Mouse (Mus musculus) heart, adult 18-20 months (tissue): ENCODE results near the gene Zfp605. TPM values are rescaled to one million over a fixed set of nuclear protein-coding genes. Genes with fewer than 3 reads are reported as not detected.
"Not testable (repeated sequence)": the region's sequence is repeated elsewhere in the genome, so short reads cannot be mapped to it uniquely, and the experiment has no call there.

ENCODE experiments used
- DNase-seq, 2 experiments: peaks; one replicate each; pipeline ENCODE4 v3.0.0; 2021 to 2022; ENCODE audit warnings: mixed read lengths in 1 of 2
- total RNA-seq, 2 experiments: library from RNA; stranded (reverse); gene quantifications; 2 replicates each; pipeline ENCODE4 v1.2.3; 2021

The Zfp605 gene
- total RNA-seq, 2 experiments from 2014 or later = 3.6 to 4.0 TPM

DNA sequence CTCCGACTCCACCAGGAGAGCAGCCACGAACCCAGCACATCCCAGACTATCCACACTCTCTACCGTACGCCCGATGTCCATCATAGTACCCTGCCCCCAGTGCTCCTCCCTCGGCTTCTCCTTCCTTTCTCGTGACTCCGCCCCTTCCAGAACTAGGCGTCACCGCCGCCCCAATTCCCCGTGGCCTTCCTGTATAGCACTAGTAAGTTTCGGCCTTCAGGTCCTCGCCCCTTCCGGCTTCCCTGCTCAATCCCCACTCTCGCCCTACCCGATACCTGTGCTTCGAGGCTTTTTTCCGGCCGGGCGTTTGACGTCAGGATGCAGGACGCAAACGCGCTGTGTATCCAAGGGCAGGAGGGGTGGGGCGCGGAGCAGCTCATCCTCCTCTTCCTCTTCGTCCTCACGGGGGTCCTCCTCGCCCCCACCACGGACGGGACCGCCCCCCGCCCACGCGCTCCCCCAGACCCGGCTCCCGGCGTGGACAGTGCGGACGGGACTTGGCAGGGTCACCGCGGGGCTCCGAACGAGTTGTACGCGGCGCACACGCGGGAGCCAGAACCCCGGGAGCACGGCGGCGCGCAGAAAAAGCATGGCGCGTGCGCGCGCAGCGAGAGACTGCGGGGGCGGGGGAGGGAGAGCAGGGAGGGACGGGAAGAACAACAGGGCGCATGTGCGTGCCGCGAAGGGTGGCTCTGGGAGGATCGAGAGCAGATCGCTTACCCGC is 2.1 kb upstream of the Zfp605 start, which contains the start of gene Gtpbp6:
Gene Gtpbp6, minus strand, starts transcription at position 617 of the 724 bp plus-strand sequence.
- peak; percentile 96 to 98 for DNase-seq

GRCm38 (mm10) chr5:110108305-110108628 is 1.6 kb upstream of the Zfp605 start:
- DNase-seq = no peak

DNA sequence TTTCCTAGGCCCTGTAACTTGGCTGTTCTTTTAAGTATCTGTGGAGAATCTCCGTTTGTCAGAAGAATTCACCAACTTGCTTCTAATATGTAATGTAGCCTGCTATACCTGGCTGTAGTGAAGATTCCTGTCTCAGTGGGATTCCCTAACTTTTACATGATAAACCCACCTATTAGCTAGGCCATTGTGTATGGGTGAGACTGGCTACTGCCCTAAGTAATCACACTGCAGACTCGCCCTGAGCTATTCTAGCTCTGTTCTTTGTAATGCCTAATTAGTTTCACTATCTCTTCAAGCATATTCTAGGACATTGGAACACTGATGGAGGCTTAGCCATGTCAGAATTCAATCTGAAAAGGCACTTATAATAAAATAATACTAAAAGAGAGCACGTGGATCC is 12.5 kb downstream of the Zfp605 start:
- not testable (repeated sequence) for DNase-seq

DNA sequence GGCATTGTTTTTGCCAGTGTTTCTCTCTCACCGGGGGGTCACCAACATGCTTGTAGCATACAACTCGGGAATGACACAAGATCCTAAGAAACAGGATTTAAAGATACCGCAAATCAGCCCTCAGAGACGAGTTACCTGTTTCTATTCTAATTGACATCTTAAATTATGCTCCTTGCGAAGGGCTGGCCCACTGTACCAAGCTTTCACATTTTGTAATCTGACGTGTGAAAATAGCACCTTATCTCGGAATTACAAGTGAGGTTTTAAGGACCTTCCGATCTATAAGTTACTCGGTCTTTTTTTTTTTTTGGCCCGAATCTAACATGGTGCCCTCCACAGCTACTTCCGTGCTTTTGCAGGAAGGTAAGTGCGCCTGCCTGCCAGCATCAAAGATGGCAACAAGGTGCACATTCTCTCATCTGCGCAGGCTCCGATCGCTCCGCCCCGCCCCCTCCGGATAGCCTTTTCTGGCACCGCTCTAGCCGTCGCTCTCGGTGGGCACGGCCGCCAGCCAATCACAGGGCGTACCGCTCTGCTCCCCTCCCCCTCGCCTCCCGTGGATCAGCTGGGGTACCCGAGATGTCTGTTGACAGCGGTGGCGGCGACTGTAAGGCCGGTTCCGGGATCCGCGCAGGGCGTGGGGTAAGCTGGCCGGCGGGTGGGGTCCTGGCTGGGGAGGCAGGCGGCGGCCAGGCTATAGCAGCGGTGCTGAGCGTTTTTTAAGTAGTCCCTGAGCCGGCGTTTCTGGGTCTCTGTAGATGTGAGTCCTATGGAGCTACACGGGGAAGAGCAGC is 25.6 kb downstream of the Zfp605 start, which contains the start of gene Chfr:
Gene Chfr, plus strand, starts transcription at position 550 of the 794 bp plus-strand sequence.
- DNase-seq = peak; percentile 99

DNA sequence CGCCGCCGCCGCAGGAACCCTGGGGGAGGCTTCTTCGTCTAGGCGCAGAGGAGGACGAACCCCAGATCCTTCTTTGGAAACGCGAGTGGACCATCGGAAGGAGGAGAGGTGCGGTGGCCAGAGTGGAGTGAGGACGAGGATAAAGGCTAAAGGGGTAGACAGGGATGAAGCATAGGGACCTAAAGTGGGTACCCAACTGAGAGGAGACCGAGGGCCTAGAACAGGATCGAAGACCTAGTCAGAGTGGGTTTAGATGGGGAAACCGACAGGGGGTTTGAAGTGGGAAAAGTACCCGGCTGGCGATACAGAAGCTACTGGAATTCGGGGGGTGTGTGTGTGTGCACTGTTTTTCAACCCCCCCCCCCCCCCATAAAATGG is 26.2 kb downstream of the Zfp605 start:
- no peak for DNase-seq

- DNase-seq = no peak
Observed at GRCm38 (mm10) chr5:110137816-110138215, 27.9 kb downstream of the Zfp605 start.

- DNase-seq = no peak
Observed at GRCm38 (mm10) chr5:110139325-110139724, 29.4 kb downstream of the Zfp605 start.

- no peak for DNase-seq
Observed at GRCm38 (mm10) chr5:110140424-110140823, 30.5 kb downstream of the Zfp605 start.

DNA sequence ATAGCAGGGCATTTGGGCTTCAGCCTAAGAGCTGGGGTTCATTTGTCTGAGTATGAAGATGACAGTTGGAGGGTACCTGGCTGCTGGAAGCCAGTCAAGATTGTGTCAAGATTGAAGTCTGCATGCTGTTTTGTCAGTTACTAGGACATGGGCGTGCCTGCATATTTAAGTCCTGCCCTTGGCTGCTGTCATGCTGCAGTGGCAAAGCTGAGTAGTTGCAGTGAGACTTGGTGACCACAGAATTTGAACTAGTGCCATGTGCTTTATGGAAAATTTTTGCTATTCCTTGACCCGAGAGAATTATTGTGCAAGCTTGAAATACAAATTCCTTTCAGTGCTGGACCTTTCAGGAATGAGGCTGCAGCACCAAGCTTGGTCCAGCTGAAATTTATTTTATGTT is 32.4 kb downstream of the Zfp605 start:
- peak; percentile 17 to 33 for DNase-seq

DNA sequence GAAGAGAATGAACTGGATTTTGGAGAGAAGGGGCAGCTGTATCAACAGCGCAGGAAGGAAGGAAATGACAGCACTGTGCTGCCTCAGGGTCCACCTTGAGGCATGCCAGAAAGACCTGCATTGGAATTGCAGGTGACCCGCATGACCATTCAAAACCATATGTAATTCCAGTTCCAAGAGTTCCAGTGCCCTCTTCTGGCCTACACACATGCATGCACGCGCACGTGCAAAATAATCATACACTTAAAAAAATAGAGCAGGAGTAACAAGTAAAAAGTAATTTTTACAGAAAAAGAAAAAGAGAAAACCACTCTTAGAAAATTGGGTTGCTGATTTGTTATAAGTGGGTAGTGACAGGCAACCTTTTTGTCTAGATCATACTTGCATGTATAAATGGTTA is 33.1 kb downstream of the Zfp605 start:
- peak in 1 of 2 experiments; percentile 22 for DNase-seq

GRCm38 (mm10) chr5:110169374-110169773 is 59.5 kb downstream of the Zfp605 start:
- DNase-seq = no peak

GRCm38 (mm10) chr5:110176362-110177020 is 66.6 kb downstream of the Zfp605 start, which contains the start of gene Golga3:
Gene Golga3, plus strand, starts transcription at chr5:110176701.
- peak; percentile 94 to 95 for DNase-seq

GRCm38 (mm10) chr5:110177021-110177420 is 67.1 kb downstream of the Zfp605 start:
- no peak for DNase-seq

DNA sequence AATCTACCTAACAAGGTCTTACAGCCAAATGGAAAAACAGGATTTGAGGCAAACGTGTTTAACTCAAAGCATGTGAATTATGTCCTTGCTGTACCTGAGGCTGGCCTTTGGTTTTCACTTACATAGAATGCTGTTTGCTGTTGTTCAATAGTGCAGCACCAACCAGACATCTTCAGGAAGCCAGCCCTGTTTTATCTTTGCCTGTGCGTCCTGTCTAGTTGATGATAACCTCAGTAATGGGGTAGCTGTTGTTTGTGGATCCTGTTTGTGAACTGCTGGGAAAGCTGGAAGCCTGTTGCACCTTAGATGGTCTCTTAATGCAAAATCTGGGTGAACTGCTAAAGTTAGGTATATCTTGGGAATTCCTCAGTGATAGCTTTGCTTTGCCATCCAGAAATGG is 68.7 kb downstream of the Zfp605 start:
- no peak for DNase-seq

Other genes starting within 250 kb of the Zfp605 start
- gene Gm15446, start 186.7 kb upstream of the Zfp605 start, total RNA-seq = 1 to 10 TPM; 3.3 to 3.5 TPM
- 1 to 10 TPM; 6.8 to 8.0 TPM for gene Zfp932, start 113.6 kb upstream of the Zfp605 start, total RNA-seq
- gene Gm17655, start 37.6 kb upstream of the Zfp605 start, total RNA-seq = 1 to 10 TPM; 1.9 to 3.6 TPM
- gene Gm35315, start 15.7 kb upstream of the Zfp605 start, total RNA-seq = not detected
- not detected for gene Plcxd1, start 10.1 kb upstream of the Zfp605 start, total RNA-seq
- 10 to 100 TPM; 24.8 to 31.3 TPM for gene Gtpbp6, start 1.9 kb upstream of the Zfp605 start, total RNA-seq
- gene Chfr, start 25.8 kb downstream of the Zfp605 start, total RNA-seq = 10 to 100 TPM; 11.3 to 11.9 TPM
- 10 to 100 TPM; 48.3 to 51.2 TPM for gene Golga3, start 66.6 kb downstream of the Zfp605 start, total RNA-seq
- 10 to 100 TPM; 26.2 to 28.4 TPM for gene Ankle2, start 120.9 kb downstream of the Zfp605 start, total RNA-seq
- gene Pgam5, start 159.8 kb downstream of the Zfp605 start, total RNA-seq = 10 to 100 TPM; 32.9 to 35.7 TPM
- gene Pxmp2, start 176.1 kb downstream of the Zfp605 start, total RNA-seq = 100 to 1,000 TPM; 120 to 124 TPM
- gene Pole, start 176.2 kb downstream of the Zfp605 start, total RNA-seq = 1 to 10 TPM; 2.2 to 2.3 TPM
- not detected for gene P2rx2, start 233.1 kb downstream of the Zfp605 start, total RNA-seq
- gene Lrcol1, start 234.6 kb downstream of the Zfp605 start, total RNA-seq = not detected